Mouse (Mus musculus) ES-E14 (cell line): ENCODE data around the gene Gpr107. TPM values are rescaled to one million over a fixed set of nuclear protein-coding genes. Genes with fewer than 3 reads are reported as not detected.

Experiments
- DNase-seq: peaks from one replicate; pipeline ENCODE4 v3.0.0-alpha.2; 2013; ENCODE audit warnings: low read depth, low spot score
- H3K27ac ChIP-seq: 2 replicates; pipeline ENCODE4 v1.5.1; 2012; ENCODE audit warnings: low read depth, mild to moderate bottlenecking, low read length, moderate library complexity, mixed read lengths; ENCODE audit not compliant: poor library complexity, insufficient read depth, severe bottlenecking
- H3K36me3 ChIP-seq: 2 replicates; pipeline ENCODE4 v1.6.1; 2012; ENCODE audit warnings: mild to moderate bottlenecking, low read length, moderate library complexity, mixed read lengths; ENCODE audit not compliant: control insufficient read depth, poor library complexity, insufficient read depth, severe bottlenecking
- H3K4me1 ChIP-seq, 2 experiments: fragments of 150-350 bp in 1 of 2; sonication (generic) in 1 of 2; 2 replicates each; pipeline ENCODE4 v1.6.1; 2012; ENCODE audit warnings: low read length in 2 of 2, mild to moderate bottlenecking in 1 of 2, mixed read lengths in 1 of 2; ENCODE audit not compliant: control insufficient read depth in 2 of 2, insufficient read depth in 2 of 2, poor library complexity in 1 of 2
- H3K4me3 ChIP-seq, 2 experiments: fragments of 150-350 bp in 1 of 2; sonication (generic) in 1 of 2; 2 replicates each; pipeline ENCODE4 v1.5.1; 2012; ENCODE audit warnings: low read length in 2 of 2, low read depth in 1 of 2, mild to moderate bottlenecking in 1 of 2, mixed read lengths in 1 of 2; ENCODE audit not compliant: insufficient read depth in 1 of 2, poor library complexity in 1 of 2, severe bottlenecking in 1 of 2
- H3K9ac ChIP-seq: 2 replicates; pipeline ENCODE4 v1.6.1; 2012; ENCODE audit warnings: low read depth, mild to moderate bottlenecking, low read length, mixed read lengths; ENCODE audit not compliant: poor library complexity, insufficient read depth, severe bottlenecking
- H3K9me3 ChIP-seq: fragments of 150-350 bp; sonication (generic); 2 replicates; pipeline ENCODE4 v1.6.1; 2012; ENCODE audit warnings: low read depth, mild to moderate bottlenecking, low read length; ENCODE audit not compliant: control insufficient read depth, insufficient read depth
- CHD2 ChIP-seq: IDR thresholded peaks from 2 replicates; pipeline ENCODE4 v1.6.1; 2014; ENCODE audit warnings: mild to moderate bottlenecking, low read depth, low read length, inconsistent platforms
- HCFC1 ChIP-seq: IDR thresholded peaks from 2 replicates; pipeline ENCODE4 v1.6.1; 2012; ENCODE audit warnings: low read length, inconsistent platforms, borderline replicate concordance; ENCODE audit not compliant: insufficient read depth
- MAFK ChIP-seq: IDR thresholded peaks from 2 replicates; pipeline ENCODE4 v1.6.1; 2014; ENCODE audit warnings: mild to moderate bottlenecking, low read depth, low read length, inconsistent platforms; ENCODE audit not compliant: insufficient read depth
- ZC3H11A ChIP-seq: IDR thresholded peaks from 2 replicates; pipeline ENCODE4 v1.6.1; 2012; ENCODE audit warnings: low read depth, mild to moderate bottlenecking, inconsistent platforms, low read length, borderline replicate concordance
- ZNF384 ChIP-seq: IDR thresholded peaks from 2 replicates; pipeline ENCODE4 v1.6.1; 2012; ENCODE audit warnings: low read depth, low read length, inconsistent platforms
- in situ Hi-C, 2 experiments: fragments of 600-800 bp; cut with MboI; formaldehyde crosslinking; loops; one replicate each; pipeline ENCODE4 v1.15.1; 2025; ENCODE audit warnings: low sequenced_read_pairs in 2 of 2, inconsistent platforms in 1 of 2; ENCODE audit not compliant: unreplicated experiment in 2 of 2
- total RNA-seq: library from RNA; depleted of rRNA; stranded (reverse); fragments of 300-350 nt; gene quantifications from 2 replicates; pipeline ENCODE4 v1.2.3, GENCODE M21; 2012

Gpr107 gene
- total RNA-seq, 1 experiment, result 111 TPM

DNA sequence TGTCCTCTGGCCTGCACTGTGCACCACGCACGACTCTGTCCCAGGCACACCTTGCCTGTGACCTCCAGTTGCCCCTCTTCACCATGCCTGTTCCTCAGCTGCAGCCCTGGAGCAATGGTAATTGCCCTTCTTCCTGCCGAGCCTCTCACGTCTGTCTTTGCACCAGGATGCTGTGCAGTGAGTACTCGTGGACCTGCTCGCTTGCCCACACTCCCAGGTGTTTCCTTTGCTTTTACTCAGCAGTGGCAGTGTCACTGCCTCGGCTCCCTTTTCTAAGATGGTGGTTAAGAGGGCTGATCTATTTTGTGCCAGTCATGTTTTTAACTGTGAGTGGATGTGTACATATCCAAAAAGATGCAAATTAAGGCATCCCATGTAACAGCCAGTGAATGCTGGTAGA is 27.4 kb downstream of the Gpr107 start:
- no peak overlapping the region for H3K4me3 ChIP-seq
- DNase-seq, result no peak
- in situ Hi-C loops, result no loop called here

DNA sequence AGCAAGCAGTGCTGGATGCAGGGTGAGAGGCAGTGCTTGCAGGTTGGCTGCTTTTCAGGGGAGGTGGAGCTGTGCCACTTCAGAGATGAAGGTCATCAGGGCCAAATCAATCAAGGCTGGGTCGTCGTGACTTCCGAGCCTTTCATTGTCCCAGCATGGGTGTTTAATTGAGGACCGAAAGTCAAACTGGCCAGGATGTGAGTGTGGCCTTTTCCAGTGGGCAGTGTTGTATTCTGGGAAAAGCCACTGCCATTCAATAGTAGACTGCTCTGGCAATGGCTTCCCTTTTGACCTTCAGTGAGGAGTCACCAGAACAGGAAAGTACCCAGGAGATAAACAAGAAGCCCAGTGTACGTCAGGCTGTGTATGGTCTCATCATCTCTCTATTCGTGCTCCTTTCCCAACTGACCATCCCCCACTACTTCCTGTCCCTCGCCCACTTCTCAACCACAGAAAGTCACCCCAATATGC is 28.0 kb downstream of the Gpr107 start:
- TF ChIP-seq MAFK (no peak), CHD2 (no peak), ZC3H11A (no peak), HCFC1 (no peak), ZNF384 (no peak)
- in situ Hi-C loops, result no loop called here
- no peak overlapping the region for H3K27ac ChIP-seq

More for the DNA sequence above, 27.4 kb downstream of the Gpr107 start:
- peak overlapping the region; percentile 1; the same call in 1 of the 2 replicates for H3K9ac ChIP-seq
- H3K36me3 ChIP-seq, result peaks cover 52% of the 10 kb centered on the region
- no peaks in the 10 kb centered on the region for H3K9me3 ChIP-seq
- TF ChIP-seq ZNF384, result no peak
- no peak for TF ChIP-seq ZC3H11A
- no peak for TF ChIP-seq MAFK
- 0 out of 2 replicates have a peak overlapping the region, but pooled peaks have one; percentile 4 for H3K27ac ChIP-seq
- peaks cover 1 to 4% of the 10 kb centered on the region in 2 experiments; a peak in 2 of 4 replicates for H3K4me1 ChIP-seq

DNA sequence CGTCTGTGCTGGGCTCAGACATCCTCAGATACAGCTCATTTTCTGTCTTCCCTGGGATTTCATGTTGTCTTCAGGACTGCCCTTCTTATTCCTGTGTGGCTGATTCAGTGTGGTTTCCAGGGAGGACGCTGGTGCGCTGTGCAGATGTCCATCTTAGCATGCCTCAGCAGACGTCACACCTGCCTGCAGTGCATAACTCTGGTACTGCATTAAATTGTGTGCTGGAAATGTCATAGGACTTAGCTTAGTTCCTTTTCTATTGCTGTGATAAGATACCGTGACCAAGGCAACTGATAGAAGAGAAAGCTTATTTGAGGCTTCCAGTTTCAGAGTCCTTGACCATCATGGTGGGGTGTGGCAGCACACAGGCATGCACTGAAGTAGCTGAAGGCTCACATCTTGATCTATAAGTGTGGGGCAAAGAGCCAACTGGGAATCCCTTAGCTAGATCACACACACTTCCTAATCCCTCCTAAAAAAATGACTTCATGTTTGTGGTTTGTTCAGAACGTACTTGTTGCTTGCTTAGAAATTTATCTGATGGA is 30.7 kb downstream of the Gpr107 start:
- H3K4me3 ChIP-seq, result no peak overlapping the region
- H3K9me3 ChIP-seq, result no peaks in the 10 kb centered on the region
- H3K4me1 ChIP-seq, result peaks cover 1 to 4% of the 10 kb centered on the region in 2 experiments; a peak in 2 of 4 replicates
- no peak for TF ChIP-seq ZNF384
- TF ChIP-seq CHD2, result no peak
- no peak for TF ChIP-seq ZC3H11A
- TF ChIP-seq HCFC1, result no peak
- TF ChIP-seq MAFK, result no peak
- H3K36me3 ChIP-seq, result peaks cover 55% of the 10 kb centered on the region
- in situ Hi-C loops, result no loop called here
- no peak overlapping the region for H3K9ac ChIP-seq
- H3K27ac ChIP-seq, result no peak overlapping the region
- DNase-seq, result no peak

More for the DNA sequence above, 28.0 kb downstream of the Gpr107 start:
- Histone ChIP-seq H3K9ac (no peak overlapping the region), H3K36me3 (peaks cover 54% of the 10 kb centered on the region), H3K4me1 (peaks cover 1 to 4% of the 10 kb centered on the region in 2 experiments; a peak in 2 of 4 replicates), H3K9me3 (no peaks in the 10 kb centered on the region), H3K4me3 (no peak overlapping the region)
- no peak for DNase-seq

DNA sequence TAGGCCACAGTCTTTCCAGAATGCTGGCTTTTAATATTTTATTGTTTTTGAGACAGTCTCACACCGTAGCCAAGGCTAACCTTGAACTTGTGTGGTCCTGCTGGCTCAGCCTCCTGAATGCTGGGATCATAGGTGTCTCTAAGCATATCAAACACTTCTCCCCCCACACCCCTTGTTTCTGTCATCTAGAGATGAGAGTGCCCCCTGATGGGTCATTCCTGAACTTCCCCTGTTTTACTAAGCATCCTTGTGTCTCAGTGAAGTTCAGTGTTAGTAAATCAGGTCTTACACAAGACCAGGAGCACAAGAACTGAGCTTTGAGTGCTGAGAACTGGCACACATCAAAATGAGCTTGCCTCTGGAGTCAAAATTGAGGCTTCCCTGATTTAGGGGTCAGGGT is 31.7 kb downstream of the Gpr107 start:
- no peak overlapping the region for H3K9ac ChIP-seq
- no peaks in the 10 kb centered on the region for H3K9me3 ChIP-seq
- H3K27ac ChIP-seq, result no peak overlapping the region
- TF ChIP-seq ZC3H11A, result no peak
- TF ChIP-seq HCFC1, result no peak
- TF ChIP-seq ZNF384, result no peak
- TF ChIP-seq CHD2, result no peak
- TF ChIP-seq MAFK, result no peak
- in situ Hi-C loops, result no loop called here
- H3K4me3 ChIP-seq, result no peak overlapping the region
- H3K4me1 ChIP-seq, result peaks cover 1 to 4% of the 10 kb centered on the region in 2 experiments; a peak in 2 of 4 replicates
- peaks cover 55% of the 10 kb centered on the region for H3K36me3 ChIP-seq
- no peak for DNase-seq

DNA sequence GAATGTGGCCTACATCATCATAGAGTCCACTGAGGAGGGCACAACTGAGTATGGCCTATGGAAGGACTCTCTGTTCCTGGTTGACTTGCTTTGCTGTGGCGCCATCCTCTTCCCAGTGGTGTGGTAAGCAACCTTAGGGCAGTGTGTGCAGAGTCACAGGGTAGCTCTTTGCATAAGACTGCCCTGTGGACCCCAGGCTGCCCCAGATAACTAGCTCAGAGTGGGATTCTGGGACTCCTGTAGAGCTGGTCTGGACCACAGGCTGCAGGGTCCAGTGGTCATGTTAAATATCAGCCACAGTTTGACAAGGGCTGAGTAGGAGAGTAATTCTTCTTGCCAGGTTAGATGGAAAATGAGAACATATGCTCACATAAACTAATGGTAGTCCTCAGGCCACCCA is 36.6 kb downstream of the Gpr107 start:
- DNase-seq, result no peak
- TF ChIP-seq ZC3H11A (no peak), ZNF384 (no peak), HCFC1 (no peak), MAFK (no peak), CHD2 (no peak)
- no peak overlapping the region for H3K4me3 ChIP-seq
- H3K36me3 ChIP-seq, result peaks cover 64% of the 10 kb centered on the region
- H3K4me1 ChIP-seq, result no peaks in the 10 kb centered on the region
- H3K27ac ChIP-seq, result no peak overlapping the region
- no peaks in the 10 kb centered on the region for H3K9me3 ChIP-seq
- in situ Hi-C loops, result no loop called here
- H3K9ac ChIP-seq, result no peak overlapping the region
